Mouse (Mus musculus) heart, embryonic 12.5 days (tissue): ENCODE results near the gene Tanc1. TPM values are rescaled to one million over a fixed set of nuclear protein-coding genes. Genes with fewer than 3 reads are reported as not detected.

ENCODE experiments used
- ATAC-seq: fragments of 200-750 bp; cut with Nextera tagmentation; 2 replicates; pipeline ENCODE4 v1.8.0; 2017; ENCODE audit warnings: moderate TSS enrichment, moderate library complexity; ENCODE audit not compliant: insufficient number of reproducible peaks, low FRiP score
- H3K27ac ChIP-seq: fragments of 300-500 bp; sonication (generic); 2 replicates; pipeline ENCODE4 v1.5.1; 2016; ENCODE audit warnings: mild to moderate bottlenecking, moderate library complexity; ENCODE audit not compliant: poor library complexity, severe bottlenecking
- H3K27me3 ChIP-seq: fragments of 300-500 bp; sonication (generic); replicated peaks from 2 replicates; pipeline ENCODE4 v1.6.1; 2016; ENCODE audit warnings: mild to moderate bottlenecking, moderate library complexity
- H3K36me3 ChIP-seq: fragments of 300-500 bp; sonication (generic); 2 replicates; pipeline ENCODE4 v1.6.1; 2016; ENCODE audit warnings: mild to moderate bottlenecking, moderate library complexity
- H3K4me1 ChIP-seq: fragments of 300-500 bp; sonication (generic); replicated peaks from 2 replicates; pipeline ENCODE4 v1.6.1; 2016; ENCODE audit warnings: mild to moderate bottlenecking
- H3K4me2 ChIP-seq: fragments of 300-500 bp; sonication (generic); 2 replicates; pipeline ENCODE4 v1.6.1; 2016; ENCODE audit warnings: mild to moderate bottlenecking, moderate library complexity
- H3K4me3 ChIP-seq: fragments of 300-500 bp; sonication (generic); 2 replicates; pipeline ENCODE4 v1.5.1; 2016; ENCODE audit warnings: mild to moderate bottlenecking
- H3K9ac ChIP-seq: fragments of 300-500 bp; sonication (generic); 2 replicates; pipeline ENCODE4 v1.6.1; 2016; ENCODE audit warnings: mild to moderate bottlenecking, moderate library complexity
- H3K9me3 ChIP-seq: fragments of 300-500 bp; sonication (generic); replicated peaks from 2 replicates; pipeline ENCODE4 v1.6.1; 2016; ENCODE audit warnings: mild to moderate bottlenecking, moderate library complexity
- WGBS: fragments of 180-500 bp; shearing (Covaris S2); methylation state at CpG from one replicate; pipeline ENCODE4 v1.1.7; 2016; 5-methylcytosine and 5-hydroxymethylcytosine counted together
- polyA plus RNA-seq: library from polyadenylated mRNA; unstranded; fragments of >200 nt; fragmentation: Nextera tagmentation; extraction: Ambion mirVana; gene quantifications from 2 replicates; pipeline ENCODE4 v1.2.1, GENCODE M21; 2016

Gene Tanc1
- polyA plus RNA-seq, 1 experiment from 2014 or later, result 37.4 TPM

- Histone ChIP-seq H3K9me3 (no peaks in the 10 kb centered on the region), H3K27ac (peak overlapping the region; percentile 95), H3K9ac (peak overlapping the region; percentile 39; the same call in 1 of the 2 replicates), H3K4me3 (no peak overlapping the region), H3K4me2 (peak overlapping the region; percentile 53; the same call in 1 of the 2 replicates), H3K27me3 (no peaks in the 10 kb centered on the region), H3K36me3 (peaks cover 21% of the 10 kb centered on the region), H3K4me1 (peaks cover 89% of the 10 kb centered on the region)
- ATAC-seq, result peak; percentile 26
- WGBS, result 21% methylated on average over 9 of the region's 9 CpGs
Observed at GRCm38 (mm10) chr2:59830151-59830550, 218.3 kb downstream of the Tanc1 start.

GRCm38 (mm10) chr2:59830940-59831339 is 219.1 kb downstream of the Tanc1 start:
- Histone ChIP-seq H3K27ac (peak overlapping the region; percentile 95), H3K9ac (peak overlapping the region; percentile 39; the same call in 1 of the 2 replicates), H3K27me3 (no peaks in the 10 kb centered on the region), H3K36me3 (peaks cover 28% of the 10 kb centered on the region), H3K4me3 (no peak overlapping the region), H3K4me1 (peaks cover 83% of the 10 kb centered on the region), H3K9me3 (no peaks in the 10 kb centered on the region), H3K4me2 (no peak overlapping the region)
- no peak for ATAC-seq
- WGBS, result 66% methylated on average over 5 of the region's 5 CpGs

- H3K4me2 ChIP-seq, result no peak overlapping the region
- H3K4me1 ChIP-seq, result peaks cover 75% of the 10 kb centered on the region
- 77% methylated on average over 7 of the region's 7 CpGs for WGBS
- peaks cover 37% of the 10 kb centered on the region for H3K36me3 ChIP-seq
- H3K4me3 ChIP-seq, result no peak overlapping the region
- no peak for ATAC-seq
- H3K9me3 ChIP-seq, result no peaks in the 10 kb centered on the region
- H3K9ac ChIP-seq, result no peak overlapping the region
- H3K27ac ChIP-seq, result peak overlapping the region; percentile 95; the same call in 1 of the 2 replicates
- no peaks in the 10 kb centered on the region for H3K27me3 ChIP-seq
Observed at GRCm38 (mm10) chr2:59831831-59832230, 220.0 kb downstream of the Tanc1 start.

GRCm38 (mm10) chr2:59838825-59839224 is 227.0 kb downstream of the Tanc1 start:
- Histone ChIP-seq H3K9ac (no peak overlapping the region), H3K4me3 (no peak overlapping the region), H3K9me3 (0 out of 2 replicates have a peak, but pooled peaks cover 4% of the 10 kb centered on the region), H3K36me3 (peaks cover 93% of the 10 kb centered on the region), H3K4me2 (no peak overlapping the region), H3K27me3 (no peaks in the 10 kb centered on the region), H3K4me1 (peaks cover 31% of the 10 kb centered on the region), H3K27ac (no peak overlapping the region)
- ATAC-seq, result no peak
- 72% methylated on average over 8 of the region's 8 CpGs for WGBS

GRCm38 (mm10) chr2:59839755-59840154 is 227.9 kb downstream of the Tanc1 start:
- H3K9me3 ChIP-seq, result 0 out of 2 replicates have a peak, but pooled peaks cover 4% of the 10 kb centered on the region
- no peak overlapping the region for H3K9ac ChIP-seq
- H3K4me1 ChIP-seq, result peaks cover 21% of the 10 kb centered on the region
- ATAC-seq, result no peak
- no peak overlapping the region for H3K4me2 ChIP-seq
- no peaks in the 10 kb centered on the region for H3K27me3 ChIP-seq
- H3K27ac ChIP-seq, result no peak overlapping the region
- peaks cover 91% of the 10 kb centered on the region for H3K36me3 ChIP-seq
- H3K4me3 ChIP-seq, result no peak overlapping the region
- WGBS, result 81% methylated on average over 2 of the region's 2 CpGs

GRCm38 (mm10) chr2:59840191-59840590 is 228.3 kb downstream of the Tanc1 start:
- no peaks in the 10 kb centered on the region for H3K27me3 ChIP-seq
- H3K4me1 ChIP-seq, result peaks cover 21% of the 10 kb centered on the region
- ATAC-seq, result no peak
- no peak overlapping the region for H3K27ac ChIP-seq
- no peak overlapping the region for H3K9ac ChIP-seq
- H3K36me3 ChIP-seq, result peaks cover 90% of the 10 kb centered on the region
- no peak overlapping the region for H3K4me3 ChIP-seq
- 0 out of 2 replicates have a peak, but pooled peaks cover 4% of the 10 kb centered on the region for H3K9me3 ChIP-seq
- no peak overlapping the region for H3K4me2 ChIP-seq
- WGBS, result 82% methylated on average over 4 of the region's 4 CpGs

GRCm38 (mm10) chr2:59841189-59841939 is 229.5 kb downstream of the Tanc1 start:
- Histone ChIP-seq H3K27me3 (no peaks in the 10 kb centered on the region), H3K9ac (no peak overlapping the region), H3K4me2 (no peak overlapping the region), H3K4me3 (no peak overlapping the region), H3K9me3 (0 out of 2 replicates have a peak, but pooled peaks cover 4% of the 10 kb centered on the region), H3K27ac (peak overlapping the region; percentile 51; the same call in 1 of the 2 replicates), H3K4me1 (peaks cover 21% of the 10 kb centered on the region), H3K36me3 (peaks cover 87% of the 10 kb centered on the region)
- WGBS, result 60% methylated on average over 11 of the region's 12 CpGs
- peak; percentile 64; the same call in 1 of the 2 replicates for ATAC-seq

GRCm38 (mm10) chr2:59841944-59842343 is 230.1 kb downstream of the Tanc1 start:
- WGBS, result 82% methylated on average over 11 of the region's 11 CpGs
- no peak overlapping the region for H3K4me3 ChIP-seq
- ATAC-seq, result no peak
- H3K4me1 ChIP-seq, result peaks cover 21% of the 10 kb centered on the region
- H3K9me3 ChIP-seq, result 0 out of 2 replicates have a peak, but pooled peaks cover 4% of the 10 kb centered on the region
- H3K36me3 ChIP-seq, result peaks cover 86% of the 10 kb centered on the region
- no peaks in the 10 kb centered on the region for H3K27me3 ChIP-seq
- H3K4me2 ChIP-seq, result no peak overlapping the region
- H3K27ac ChIP-seq, result no peak overlapping the region
- no peak overlapping the region for H3K9ac ChIP-seq

- H3K36me3 ChIP-seq, result peaks cover 80% of the 10 kb centered on the region
- H3K9ac ChIP-seq, result no peak overlapping the region
- 0 out of 2 replicates have a peak, but pooled peaks cover 2% of the 10 kb centered on the region for H3K9me3 ChIP-seq
Observed at GRCm38 (mm10) chr2:59842556-59843008, 230.7 kb downstream of the Tanc1 start.

GRCm38 (mm10) chr2:59843156-59843555 is 231.3 kb downstream of the Tanc1 start:
- peaks cover 21% of the 10 kb centered on the region for H3K4me1 ChIP-seq
- H3K27me3 ChIP-seq, result no peaks in the 10 kb centered on the region
- H3K4me3 ChIP-seq, result no peak overlapping the region
- H3K9ac ChIP-seq, result no peak overlapping the region
- 83% methylated on average over 21 of the region's 21 CpGs for WGBS
- H3K4me2 ChIP-seq, result no peak overlapping the region
- H3K27ac ChIP-seq, result no peak overlapping the region
- ATAC-seq, result no peak
- no peaks in the 10 kb centered on the region for H3K9me3 ChIP-seq
- H3K36me3 ChIP-seq, result peaks cover 74% of the 10 kb centered on the region

More at GRCm38 (mm10) chr2:59842556-59843008, 230.7 kb downstream of the Tanc1 start:
- Histone ChIP-seq H3K4me2 (no peak overlapping the region), H3K27ac (no peak overlapping the region), H3K27me3 (no peaks in the 10 kb centered on the region), H3K4me1 (peaks cover 21% of the 10 kb centered on the region), H3K4me3 (no peak overlapping the region)
- no peak for ATAC-seq
- WGBS, result 58% methylated on average over 6 of the region's 6 CpGs

GRCm38 (mm10) chr2:59843848-59844247 is 232.0 kb downstream of the Tanc1 start:
- Histone ChIP-seq H3K9ac (no peak overlapping the region), H3K36me3 (peaks cover 67% of the 10 kb centered on the region), H3K27me3 (no peaks in the 10 kb centered on the region), H3K4me1 (peaks cover 21% of the 10 kb centered on the region), H3K27ac (no peak overlapping the region), H3K9me3 (no peaks in the 10 kb centered on the region), H3K4me3 (no peak overlapping the region), H3K4me2 (no peak overlapping the region)
- no peak for ATAC-seq
- WGBS, result 87% methylated on average over 6 of the region's 6 CpGs
